Mouse (Mus musculus): ENCODE data around the gene Naa20. TPM values are rescaled to one million over a fixed set of nuclear protein-coding genes. Genes with fewer than 3 reads are reported as not detected.
"Not testable (repeated sequence)": the region's sequence is repeated elsewhere in the genome, so short reads cannot be mapped to it uniquely, and the experiment has no call there.

Naa20 gene
- polyA plus RNA-seq, 1 experiment: 24.4 TPM

- 53% methylated on average over 17 of the region's 17 CpGs for WGBS
- no peak for DNase-seq (ENCODE audit: low read depth, low spot score)
These were observed 17.6 kb upstream of the Naa20 start for GRCm38 (mm10) chr2:145884036-145884912.

GRCm38 (mm10) chr2:145884913-145885785, 16.8 kb upstream of the Naa20 start:
- DNase-seq (ENCODE audit: low read depth, low spot score): no peak
- 66% methylated on average over 14 of the region's 14 CpGs for WGBS

- DNase-seq (ENCODE audit: low read depth, low spot score): no peak
- WGBS: 57% methylated on average over 14 of the region's 14 CpGs
These were observed 13.7 kb upstream of the Naa20 start for GRCm38 (mm10) chr2:145887937-145888765.

- DNase-seq (ENCODE audit: low read depth, low spot score): no peak
- 69% methylated on average over 6 of the region's 6 CpGs for WGBS
These were observed 13.0 kb upstream of the Naa20 start for GRCm38 (mm10) chr2:145888766-145889480.

GRCm38 (mm10) chr2:145890571-145890970, 11.3 kb upstream of the Naa20 start:
- no peak for DNase-seq (ENCODE audit: low read depth, low spot score)

GRCm38 (mm10) chr2:145893756-145894155, 8.1 kb upstream of the Naa20 start:
- 97% methylated on average over 6 of the region's 6 CpGs for WGBS
- no peak for DNase-seq (ENCODE audit: low read depth, low spot score)

More at GRCm38 (mm10) chr2:145890571-145890970, 11.3 kb upstream of the Naa20 start:
- WGBS: 63% methylated on average over 2 of the region's 2 CpGs

- 66% methylated on average over 9 of the region's 9 CpGs for WGBS
- DNase-seq (ENCODE audit: low read depth, low spot score): no peak
These were observed 3.8 kb upstream of the Naa20 start for GRCm38 (mm10) chr2:145898106-145898505.

GRCm38 (mm10) chr2:145900318-145900717, 1.6 kb upstream of the Naa20 start:
- 77% methylated on average over 8 of the region's 8 CpGs for WGBS
- not testable (repeated sequence) for DNase-seq (ENCODE audit: low read depth, low spot score)

- no peak for DNase-seq (ENCODE audit: low read depth, low spot score)
- 1% methylated on average over 67 of the region's 68 CpGs for WGBS
These were observed 1.4 kb downstream of the Naa20 start for GRCm38 (mm10) chr2:145903061-145903901.

GRCm38 (mm10) chr2:145903983-145904616, 2.2 kb downstream of the Naa20 start:
- no peak for DNase-seq (ENCODE audit: low read depth, low spot score)
- 22% methylated on average over 12 of the region's 12 CpGs for WGBS

- WGBS: 41% methylated on average over 6 of the region's 6 CpGs
- no peak for DNase-seq (ENCODE audit: low read depth, low spot score)
These were observed 3.3 kb downstream of the Naa20 start for GRCm38 (mm10) chr2:145905156-145905555.

- WGBS: 44% methylated on average over 4 of the region's 4 CpGs
- DNase-seq (ENCODE audit: low read depth, low spot score): not testable (repeated sequence)
These were observed 4.0 kb downstream of the Naa20 start for GRCm38 (mm10) chr2:145905884-145906283.

GRCm38 (mm10) chr2:145920941-145921650, 19.2 kb downstream of the Naa20 start:
- WGBS: 80% methylated on average over 8 of the region's 8 CpGs
- no peak for DNase-seq (ENCODE audit: low read depth, low spot score)

- WGBS: under 1% methylated on average over 61 of the region's 61 CpGs
- peak; percentile 94 for DNase-seq (ENCODE audit: low read depth, low spot score)
These were observed 32.7 kb downstream of the Naa20 start, which contains the start of the genes Cfap61 and Crnkl1 for GRCm38 (mm10) chr2:145934339-145935231. Cfap61 (plus strand) TSS chr2:145934784. Crnkl1 (minus strand) TSS chr2:145935014.

- WGBS: 79% methylated on average over 8 of the region's 8 CpGs
- DNase-seq (ENCODE audit: low read depth, low spot score): no peak
These were observed 35.1 kb downstream of the Naa20 start for GRCm38 (mm10) chr2:145936975-145937374.

- no peak for DNase-seq (ENCODE audit: low read depth, low spot score)
- 45% methylated on average over 3 of the region's 3 CpGs for WGBS
These were observed 39.5 kb downstream of the Naa20 start for GRCm38 (mm10) chr2:145941403-145941802.

All from large intestine, adult 2 months (tissue).